ENCODE assay signal across 8 mouse cellular contexts in genomic region chr10:80432936-80433512, GRCm38 (mm10). TPM values are rescaled to one million over a fixed set of nuclear protein-coding genes. Genes with fewer than 3 reads are reported as not detected.
DNase-seq lines count a peak whose midpoint lies in the region; ATAC-seq and TF ChIP-seq lines count a peak whose summit lies in the region.

No protein-coding gene starts in this region.

- TF ChIP-seq CTCF in brain, embryonic 14.5 days (IDR thresholded peaks at IDR 0.05; ENCODE audit: borderline replicate concordance, extremely low read depth, insufficient read depth, insufficient read length) = no peak

- peak overlapping the region; percentile 86 for H3K4me3 ChIP-seq in heart, embryonic 15.5 days
- H3K4me3 ChIP-seq in midbrain, embryonic 12.5 days = peak overlapping the region; percentile 98

- peak overlapping the region; percentile 75 for H3K4me2 ChIP-seq in heart, embryonic 15.5 days
- H3K4me2 ChIP-seq in midbrain, embryonic 12.5 days (replicated peaks) = peak overlapping the region; percentile 88

- DNase-seq in layer of hippocampus, postnatal 10 days (ENCODE audit: low spot score in 2 of 2) = peak; percentile 38 to 55
- DNase-seq in layer of hippocampus, postnatal 25 days (ENCODE audit: extremely low spot score in 1 of 2, low spot score in 1 of 2) = no peak
- peak; percentile 72 for DNase-seq in brain, embryonic 14.5 days (ENCODE audit: low read depth)
- DNase-seq in kidney, postnatal 14 days = peak; percentile 59
- DNase-seq in thymus, postnatal 0 days (ENCODE audit: low spot score) = peak; percentile 72
- no peak for DNase-seq in layer of hippocampus, adult 8-10 months (ENCODE audit: low spot score in 2 of 2)

- peak overlapping the region; percentile 92 for H3K9ac ChIP-seq in heart, embryonic 15.5 days
- H3K9ac ChIP-seq in midbrain, embryonic 12.5 days (replicated peaks) = peak overlapping the region; percentile 93

- peaks cover 25% of the 10 kb centered on the region for H3K36me3 ChIP-seq in heart, embryonic 15.5 days
- H3K36me3 ChIP-seq in midbrain, embryonic 12.5 days = peaks cover 30% of the 10 kb centered on the region

- no peaks in the 10 kb centered on the region for H3K27me3 ChIP-seq in heart, embryonic 15.5 days
- H3K27me3 ChIP-seq in midbrain, embryonic 12.5 days = 0 out of 2 replicates have a peak, but pooled peaks cover 6% of the 10 kb centered on the region

- TF ChIP-seq POLR2A in brain, embryonic 14.5 days (IDR thresholded peaks at IDR 0.05; ENCODE audit: borderline replicate concordance, extremely low read depth, insufficient read depth, insufficient read length, poor library complexity, severe bottlenecking) = no peak

- under 1% methylated on average over 60 of the region's 60 CpGs for WGBS in heart, embryonic 15.5 days
- 0% methylated on average over 52 of the region's 60 CpGs for WGBS in midbrain, embryonic 12.5 days

- ATAC-seq in heart, embryonic 15.5 days (replicated peaks; ENCODE audit: insufficient number of reproducible peaks, insufficient read depth, low FRiP score, low read depth) = peak; percentile 45
- ATAC-seq in midbrain, embryonic 12.5 days (ENCODE audit: low FRiP score, low read depth) = peak; percentile 36; the same call in 1 of the 2 replicates

- H3K4me1 ChIP-seq in heart, embryonic 15.5 days (replicated peaks) = peaks cover 35% of the 10 kb centered on the region
- peaks cover 22% of the 10 kb centered on the region for H3K4me1 ChIP-seq in midbrain, embryonic 12.5 days

- H3K9me3 ChIP-seq in heart, embryonic 15.5 days (replicated peaks) = no peaks in the 10 kb centered on the region
- no peaks in the 10 kb centered on the region for H3K9me3 ChIP-seq in midbrain, embryonic 12.5 days

- peak overlapping the region; percentile 86 for H3K27ac ChIP-seq in heart, embryonic 15.5 days
- H3K27ac ChIP-seq in midbrain, embryonic 12.5 days (replicated peaks) = peak overlapping the region; percentile 88

RNA-seq across cellular contexts. Expression of gene Tcf3, which starts 0.4 kb away (rescaled TPM):
- total RNA-seq in layer of hippocampus, postnatal 10 days (2021) = 10 to 100 TPM; 36.1 to 42.9 TPM
- total RNA-seq in layer of hippocampus, postnatal 25 days (2021) = 10 to 100 TPM; 26.9 to 32.1 TPM
- polyA plus RNA-seq in brain, embryonic 14.5 days (2012; rRNA removed) = 128 and 138 TPM in 2 replicates
- 41.3 and 67.2 TPM in 2 replicates for polyA plus RNA-seq in heart, embryonic 15.5 days (2015; fragmentation: Nextera tagmentation; extraction: Ambion mirVana)
- 185 and 191 TPM in 2 replicates for polyA plus RNA-seq in midbrain, embryonic 12.5 days (2016; fragmentation: Nextera tagmentation; extraction: Ambion mirVana)
- polyA plus RNA-seq in thymus, postnatal 0 days (2015; fragmentation: Nextera tagmentation; extraction: Ambion mirVana) = 89.7 and 96.8 TPM in 2 replicates
- 10 to 100 TPM; 29.5 to 33.9 (median 32.2) TPM for total RNA-seq in layer of hippocampus, adult 8-10 months (2022)

RNA-seq across cellular contexts. Expression of gene Uqcr11, which starts 26.4 kb away (rescaled TPM):
- 100 to 1,000 TPM; 503 to 527 TPM for total RNA-seq in layer of hippocampus, postnatal 10 days (2021)
- total RNA-seq in layer of hippocampus, postnatal 25 days (2021) = 100 to 1,000 TPM; 520 to 551 TPM
- 597 and 852 TPM in 2 replicates for polyA plus RNA-seq in brain, embryonic 14.5 days (2012; rRNA removed)
- 1,499 and 1,535 TPM in 2 replicates for polyA plus RNA-seq in heart, embryonic 15.5 days (2015; fragmentation: Nextera tagmentation; extraction: Ambion mirVana)
- polyA plus RNA-seq in midbrain, embryonic 12.5 days (2016; fragmentation: Nextera tagmentation; extraction: Ambion mirVana) = 398 and 414 TPM in 2 replicates
- 635 and 689 TPM in 2 replicates for polyA plus RNA-seq in thymus, postnatal 0 days (2015; fragmentation: Nextera tagmentation; extraction: Ambion mirVana)
- 100 to 1,000 TPM; 320 to 446 (median 390) TPM for total RNA-seq in layer of hippocampus, adult 8-10 months (2022)

RNA-seq across cellular contexts. Expression of gene Mbd3, which starts 33.7 kb away (rescaled TPM):
- 100 to 1,000 TPM; 119 to 129 TPM for total RNA-seq in layer of hippocampus, postnatal 10 days (2021)
- total RNA-seq in layer of hippocampus, postnatal 25 days (2021) = 100 to 1,000 TPM; 138 to 159 TPM
- 265 and 292 TPM in 2 replicates for polyA plus RNA-seq in brain, embryonic 14.5 days (2012; rRNA removed)
- 122 and 177 TPM in 2 replicates for polyA plus RNA-seq in heart, embryonic 15.5 days (2015; fragmentation: Nextera tagmentation; extraction: Ambion mirVana)
- 288 and 314 TPM in 2 replicates for polyA plus RNA-seq in midbrain, embryonic 12.5 days (2016; fragmentation: Nextera tagmentation; extraction: Ambion mirVana)
- 151 and 166 TPM in 2 replicates for polyA plus RNA-seq in thymus, postnatal 0 days (2015; fragmentation: Nextera tagmentation; extraction: Ambion mirVana)
- 100 to 1,000 TPM; 149 to 154 (median 150) TPM for total RNA-seq in layer of hippocampus, adult 8-10 months (2022)

RNA-seq across cellular contexts. Expression of gene Mex3d, which starts 45.6 kb away (rescaled TPM):
- total RNA-seq in layer of hippocampus, postnatal 10 days (2021) = 10 to 100 TPM; 33.6 to 36.6 TPM
- total RNA-seq in layer of hippocampus, postnatal 25 days (2021) = 10 to 100 TPM; 18.9 to 19.3 TPM
- polyA plus RNA-seq in brain, embryonic 14.5 days (2012; rRNA removed) = 112 and 115 TPM in 2 replicates
- 4.8 and 5.2 TPM in 2 replicates for polyA plus RNA-seq in heart, embryonic 15.5 days (2015; fragmentation: Nextera tagmentation; extraction: Ambion mirVana)
- 18.4 and 19.7 TPM in 2 replicates for polyA plus RNA-seq in midbrain, embryonic 12.5 days (2016; fragmentation: Nextera tagmentation; extraction: Ambion mirVana)
- 3.2 and 4.7 TPM in 2 replicates for polyA plus RNA-seq in thymus, postnatal 0 days (2015; fragmentation: Nextera tagmentation; extraction: Ambion mirVana)
- 10 to 100 TPM; 17.0 to 19.6 (median 18.3) TPM for total RNA-seq in layer of hippocampus, adult 8-10 months (2022)

Comparison
In these comparisons a context has a peak if more than half of its experiments do, and no peak if none do; other contexts are left out.
1. DNase-seq: peak in layer of hippocampus, postnatal 10 days (2 of 2), brain, embryonic 14.5 days (single experiment), kidney, postnatal 14 days (single experiment) and thymus, postnatal 0 days (single experiment); none in layer of hippocampus, postnatal 25 days (0 of 2) and layer of hippocampus, adult 8-10 months (0 of 2).